Mouse (Mus musculus) CD4-positive, CD25-positive, alpha-beta regulatory T cell, adult 2 months (primary cell): Measurements from ENCODE around the gene Tsga10.
"Not testable (repeated sequence)": the region's sequence is repeated elsewhere in the genome, so short reads cannot be mapped to it uniquely, and the experiment has no call there.

Experiments used
- DNase-seq: peaks from one replicate; pipeline ENCODE4 v3.0.0-alpha.2; 2012; ENCODE audit warnings: low read depth, low spot score

Tsga10 gene

DNA sequence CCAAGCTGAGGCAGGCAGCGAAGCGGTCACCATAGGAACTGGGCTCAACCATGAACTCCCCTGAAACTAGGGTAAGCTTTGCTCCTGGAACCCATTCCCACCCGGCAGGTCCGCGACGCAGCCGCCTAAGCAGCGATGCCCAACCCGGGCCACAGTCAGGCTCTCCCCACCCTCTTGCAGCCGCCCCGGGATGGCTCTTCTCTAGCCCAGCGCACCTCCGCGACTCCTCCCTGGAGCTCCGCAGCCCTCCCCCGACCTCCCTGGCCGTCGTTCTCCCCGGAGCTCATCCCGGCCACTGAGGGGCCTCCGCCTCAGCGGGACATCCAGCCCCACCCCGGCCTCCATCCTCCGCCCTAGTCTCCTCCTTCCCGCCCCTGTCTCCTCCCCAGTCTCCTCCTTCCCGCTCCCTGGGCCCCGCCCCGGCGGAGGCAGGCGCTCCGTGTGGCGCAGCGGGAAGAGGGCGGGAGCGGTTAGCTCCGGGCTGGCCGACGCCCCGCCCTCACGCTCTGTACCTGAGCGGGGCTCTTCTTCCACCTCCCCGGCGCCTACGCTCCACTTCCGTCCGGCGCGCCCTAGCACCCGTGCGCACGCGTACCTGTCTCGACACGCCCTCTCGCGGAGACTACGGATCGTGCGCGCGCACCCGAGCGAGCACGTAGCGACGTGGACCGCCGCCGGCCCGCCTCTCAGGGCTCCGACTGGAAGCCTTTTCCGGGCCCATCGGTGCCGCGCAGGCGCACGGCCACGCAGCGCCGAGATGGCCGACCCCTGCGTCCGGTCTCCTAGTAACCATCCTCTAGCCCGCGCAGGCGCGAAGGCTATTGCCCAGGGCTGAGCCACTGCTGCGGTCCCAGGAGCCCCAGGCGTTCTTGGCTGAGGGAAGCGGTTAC, 1.5 kb downstream of the Tsga10 start:
- DNase-seq = peak; percentile 100

DNA sequence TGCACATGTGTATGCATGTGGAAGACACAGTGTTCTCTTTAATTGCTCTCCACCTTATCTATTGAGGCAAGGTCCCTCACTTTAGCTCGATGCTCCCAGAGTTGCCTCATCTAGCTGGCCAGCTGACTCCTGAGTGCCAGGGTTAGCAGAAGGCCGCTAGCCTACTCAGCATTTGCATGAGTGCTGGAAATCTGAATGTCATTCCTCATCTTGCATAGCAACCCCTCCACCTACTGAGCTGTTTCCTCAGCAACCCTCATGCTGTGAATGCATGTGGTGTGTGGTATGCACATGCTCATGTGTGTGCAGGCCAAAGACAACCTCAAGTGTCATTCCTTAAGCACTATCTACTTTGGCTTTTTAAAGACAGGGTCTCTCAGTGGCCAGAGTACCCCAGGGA, 15.5 kb downstream of the Tsga10 start:
- no peak for DNase-seq

DNA sequence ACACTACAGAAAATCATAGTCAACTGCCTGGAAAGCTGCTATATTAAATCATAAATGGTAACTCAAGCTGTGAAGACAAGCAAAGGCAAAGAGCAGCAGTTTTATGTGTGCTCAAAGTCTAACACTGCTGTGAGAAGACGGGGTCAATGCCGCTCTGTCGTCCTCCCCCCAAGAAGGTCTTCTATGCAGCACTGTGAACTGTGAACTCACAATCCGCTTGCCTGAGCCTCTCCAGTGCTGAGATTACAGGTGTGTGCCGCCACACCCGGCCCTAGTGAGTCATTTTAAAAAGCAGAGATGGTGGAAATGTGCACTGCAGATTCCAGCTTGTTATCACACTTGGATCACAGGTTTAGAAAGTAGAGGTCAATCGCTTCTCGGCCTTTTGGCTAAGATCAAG, 19.4 kb downstream of the Tsga10 start:
- no peak for DNase-seq

DNA sequence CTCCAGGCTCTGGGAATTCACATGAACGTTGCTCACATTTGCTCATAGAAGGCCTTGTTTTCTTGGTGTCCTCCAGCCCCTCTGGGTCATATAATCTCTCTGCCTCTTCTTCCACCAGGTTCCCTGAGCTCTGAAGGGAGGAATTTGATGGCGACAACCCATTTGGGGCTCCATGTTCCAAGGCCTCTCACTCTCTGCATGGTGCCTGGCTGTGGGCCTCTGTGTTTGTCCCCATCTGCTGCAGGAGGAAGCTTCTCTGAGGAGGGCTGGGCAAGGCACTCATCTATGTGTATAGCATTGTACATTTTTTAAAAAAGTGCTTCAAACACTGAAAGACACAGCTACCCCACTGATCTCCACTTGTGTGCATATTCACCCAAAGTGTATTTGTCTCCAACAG, 34.5 kb downstream of the Tsga10 start:
- DNase-seq = no peak

DNA sequence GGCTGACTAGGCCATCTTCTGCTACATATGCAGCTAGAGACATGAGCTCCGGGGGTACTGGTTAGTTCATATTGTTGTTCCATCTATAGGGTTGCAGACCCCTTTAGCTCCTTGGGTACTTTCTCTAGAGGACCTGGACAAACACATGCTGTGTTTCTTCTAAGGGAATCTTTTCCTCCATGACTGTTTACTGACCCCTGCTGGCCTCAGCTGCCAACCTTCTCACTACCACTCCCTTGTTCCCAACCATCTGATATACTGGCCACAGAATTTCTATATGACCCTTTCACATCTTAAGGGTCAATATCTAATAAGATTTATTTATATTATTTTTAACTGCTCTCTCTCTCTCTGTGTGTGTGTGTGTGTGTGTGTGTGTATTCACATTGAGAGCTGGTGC, 63.9 kb downstream of the Tsga10 start:
- DNase-seq = not testable (repeated sequence)

DNA sequence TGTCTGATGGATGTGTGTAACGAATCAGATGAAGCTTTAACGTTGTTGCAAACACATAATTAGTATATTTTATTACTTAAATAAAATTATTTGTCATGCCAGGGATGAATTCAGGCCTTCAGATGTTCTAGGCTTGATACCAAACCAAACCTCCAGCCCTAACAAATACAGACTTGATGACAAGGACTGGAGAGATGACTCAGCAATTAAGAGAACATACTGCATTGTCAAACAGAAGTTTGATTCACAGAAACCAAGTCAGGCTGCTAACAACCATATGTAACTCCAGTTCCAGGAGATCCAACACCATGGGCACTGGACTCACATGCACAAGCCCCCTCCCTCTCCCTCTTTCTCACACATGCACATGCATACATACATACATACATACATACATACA, 65.9 kb downstream of the Tsga10 start:
- DNase-seq = no peak

DNA sequence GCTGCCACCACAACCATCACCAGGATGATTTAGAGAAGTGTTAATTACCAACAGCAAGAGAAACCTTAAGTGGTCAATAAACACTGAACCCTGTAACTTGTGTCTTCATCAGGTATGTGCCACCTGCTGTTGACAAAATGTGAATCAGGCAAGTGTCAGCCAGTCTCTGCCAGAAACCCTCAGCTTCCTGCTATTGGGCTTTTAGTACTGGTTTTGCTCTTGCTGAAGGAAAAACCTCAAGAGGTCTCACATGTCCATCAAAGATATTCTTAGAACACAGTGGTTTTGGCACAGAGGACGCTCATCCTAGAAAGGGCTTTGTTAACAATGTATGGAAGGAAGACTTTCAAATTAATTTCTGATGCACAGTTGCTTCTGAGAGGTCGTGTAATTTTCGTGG, 66.7 kb downstream of the Tsga10 start:
- DNase-seq = no peak

DNA sequence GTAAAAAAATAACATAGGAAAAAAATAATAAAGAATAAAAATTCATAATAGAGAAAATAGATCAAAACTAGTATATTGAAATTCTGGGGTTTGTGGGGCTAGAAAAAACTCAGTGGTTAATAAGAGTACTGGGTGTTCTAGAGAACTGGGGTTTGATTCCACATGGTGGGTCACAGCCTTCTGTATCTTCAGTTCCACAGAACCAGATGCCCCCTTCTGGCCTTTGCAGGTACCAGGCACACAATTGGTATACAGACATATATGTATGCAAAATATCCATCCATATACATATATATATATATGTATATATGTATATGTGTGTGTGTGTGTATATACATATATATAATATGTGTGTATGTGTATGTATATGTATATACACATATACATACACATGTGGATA, 106.8 kb downstream of the Tsga10 start:
- DNase-seq = peak; percentile 2

DNA sequence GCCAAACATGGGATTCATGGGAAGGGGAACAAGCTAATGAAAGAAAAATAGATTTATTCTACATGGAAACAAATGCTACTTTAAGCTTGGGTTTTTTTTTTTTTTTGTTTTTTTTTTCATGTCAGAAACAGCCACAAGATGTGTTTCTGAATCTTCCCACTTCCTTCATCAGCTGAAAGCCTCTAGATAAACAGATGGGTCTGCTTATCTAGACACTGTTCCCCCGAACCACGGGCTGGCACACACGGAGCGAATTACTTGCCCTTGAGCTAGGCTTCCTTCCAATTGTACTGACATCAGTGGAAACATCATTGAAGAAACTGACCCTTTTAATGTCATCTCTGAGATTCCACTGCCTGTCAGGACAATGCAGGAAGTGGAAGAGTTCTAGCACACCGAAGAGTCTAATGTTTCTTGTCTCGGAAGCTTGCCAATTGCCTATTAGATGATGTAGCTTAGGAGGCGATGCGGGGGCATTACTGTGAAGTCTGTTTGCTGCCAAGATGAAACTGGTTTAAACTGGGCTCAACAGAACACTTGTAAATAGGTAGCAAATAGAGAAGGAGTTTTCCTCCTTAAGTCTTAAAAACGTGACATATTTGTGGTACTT, 121.5 kb downstream of the Tsga10 start:
- DNase-seq = no peak

DNA sequence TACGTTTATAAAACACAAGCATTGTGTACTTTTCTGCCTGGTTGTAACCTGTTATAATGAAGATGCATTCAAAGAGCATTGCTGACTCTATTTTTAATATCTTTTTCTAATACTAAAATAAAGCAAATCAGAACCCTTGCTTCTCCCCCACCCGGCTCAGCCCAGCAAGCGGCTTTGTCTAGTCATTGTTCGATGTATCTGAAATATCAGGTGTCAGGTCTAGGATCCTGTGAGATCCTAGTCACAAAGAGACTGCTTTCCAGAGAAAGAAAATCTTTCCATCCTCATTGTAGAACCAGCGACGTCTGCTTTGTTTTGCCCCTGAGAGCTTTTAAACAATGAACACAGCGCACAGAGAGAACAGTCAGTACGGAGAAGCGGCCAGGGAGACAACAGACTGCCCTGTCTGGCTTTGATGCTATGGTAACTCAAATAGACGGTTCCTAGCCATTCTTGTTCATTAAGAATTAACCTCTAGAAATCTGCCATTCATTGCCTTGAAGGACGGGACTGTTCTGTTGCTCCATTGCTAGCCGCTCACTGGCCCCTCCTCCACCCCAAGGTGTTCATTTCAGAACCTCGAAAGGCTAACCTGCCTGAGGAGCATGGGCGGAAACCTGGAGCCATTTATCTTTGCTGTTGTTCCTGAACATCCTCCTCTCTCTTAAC, 123.5 kb downstream of the Tsga10 start:
- no peak for DNase-seq

DNA sequence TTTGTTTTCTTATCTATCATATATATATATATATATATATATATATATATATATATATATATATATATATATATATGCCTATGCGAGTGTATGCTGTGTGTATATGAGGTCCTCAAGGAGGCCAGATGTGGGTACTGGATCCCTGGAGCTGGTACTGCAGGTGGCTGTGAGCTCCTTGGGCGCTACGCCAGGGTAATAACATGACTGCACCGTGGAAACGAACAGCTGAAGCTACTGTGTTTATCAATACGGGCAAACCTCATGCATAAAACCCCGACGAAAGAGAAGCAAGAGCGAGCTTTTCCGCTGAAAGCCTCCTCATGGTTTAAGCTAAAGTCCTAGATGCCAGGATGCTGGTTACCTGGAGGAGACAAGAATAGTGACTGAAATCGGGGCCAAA, 124.1 kb downstream of the Tsga10 start:
- DNase-seq = no peak

DNA sequence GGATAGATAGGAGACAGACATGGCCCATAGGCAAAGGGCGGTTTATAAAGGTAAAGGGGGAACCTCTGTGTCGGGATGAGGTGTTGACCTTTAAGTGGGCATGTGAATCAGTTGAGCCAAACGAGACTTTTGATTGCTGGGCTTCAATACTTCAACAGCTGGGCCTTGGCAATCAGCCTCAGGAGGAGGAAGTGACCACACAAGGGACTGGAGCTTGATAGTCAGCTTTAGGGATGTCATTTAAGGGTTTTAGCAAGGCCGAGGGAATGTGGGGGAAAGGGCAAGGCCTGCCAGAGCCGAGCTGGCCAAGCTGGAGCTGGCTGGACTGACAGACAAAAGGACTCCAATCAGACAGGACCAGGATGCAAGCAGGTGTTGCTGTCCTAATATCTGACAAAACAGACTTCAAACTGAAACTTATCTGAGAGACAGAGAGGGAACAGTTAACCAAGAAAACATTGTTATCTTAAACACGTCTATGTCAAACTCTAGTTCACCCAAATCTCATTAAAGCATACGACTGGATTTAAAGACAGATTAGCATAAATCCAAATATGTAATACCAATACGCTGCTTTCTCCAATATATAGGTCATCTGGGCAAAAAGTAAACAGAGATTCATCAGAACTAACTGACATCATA, 125.9 kb downstream of the Tsga10 start:
- DNase-seq = no peak

DNA sequence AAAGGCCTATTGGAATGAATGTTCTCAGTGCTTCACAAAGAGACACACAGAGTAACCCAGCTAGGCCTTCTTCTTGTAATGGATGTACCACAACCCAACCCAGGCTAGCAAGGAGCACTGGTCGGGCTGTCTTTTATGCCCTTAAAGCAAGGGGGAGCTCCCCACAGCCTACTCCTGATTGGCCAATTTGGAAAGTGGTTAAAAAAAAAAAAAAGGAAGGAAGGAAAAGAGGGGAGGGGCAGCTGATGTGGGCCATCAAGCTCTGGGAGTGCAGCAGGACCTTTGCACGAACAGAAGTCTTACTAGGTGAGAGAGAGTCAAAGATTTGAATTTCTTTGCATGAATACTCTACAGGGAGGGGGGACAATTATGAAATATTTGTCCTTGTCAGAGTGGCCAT, 127.3 kb downstream of the Tsga10 start:
- no peak for DNase-seq

DNA sequence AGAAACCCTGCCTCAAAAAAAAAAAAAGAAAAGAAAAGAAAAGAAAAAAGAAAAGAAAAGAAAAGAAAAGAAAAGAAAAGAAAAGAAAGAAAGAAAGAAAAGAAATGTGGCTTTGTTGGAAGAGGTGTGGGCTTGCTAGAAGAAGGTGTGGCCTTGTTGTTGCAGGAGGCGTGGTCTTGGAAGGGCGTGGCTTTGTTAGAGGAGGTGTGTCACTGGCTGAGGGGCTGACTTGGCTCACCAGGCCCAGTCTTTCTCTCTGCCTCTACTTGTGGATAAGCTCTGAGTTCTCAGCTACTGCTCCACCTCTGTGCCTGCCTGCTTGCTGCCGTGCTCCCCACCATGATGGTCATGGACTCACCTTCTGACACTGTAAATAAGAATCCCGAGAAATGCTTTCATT, 129.2 kb downstream of the Tsga10 start:
- no peak for DNase-seq

DNA sequence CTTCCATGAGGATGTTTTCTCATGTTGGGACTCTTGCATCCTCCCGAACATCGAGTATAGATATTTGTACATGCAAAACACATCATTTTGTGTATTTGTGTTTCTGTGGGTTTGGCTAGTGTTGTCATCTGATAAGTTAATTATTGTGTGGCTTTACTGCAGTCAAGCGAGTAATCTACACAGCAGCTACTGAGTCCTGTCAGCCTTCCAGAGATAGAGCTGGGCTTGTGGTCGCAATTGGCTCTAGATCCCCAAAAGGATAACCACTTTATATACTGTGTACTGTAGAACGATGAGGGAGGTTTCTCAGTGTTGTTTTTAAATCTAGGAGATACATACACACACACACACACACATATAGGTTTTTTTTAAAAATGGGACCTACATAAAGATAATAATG, 130.3 kb downstream of the Tsga10 start:
- no peak for DNase-seq

DNA sequence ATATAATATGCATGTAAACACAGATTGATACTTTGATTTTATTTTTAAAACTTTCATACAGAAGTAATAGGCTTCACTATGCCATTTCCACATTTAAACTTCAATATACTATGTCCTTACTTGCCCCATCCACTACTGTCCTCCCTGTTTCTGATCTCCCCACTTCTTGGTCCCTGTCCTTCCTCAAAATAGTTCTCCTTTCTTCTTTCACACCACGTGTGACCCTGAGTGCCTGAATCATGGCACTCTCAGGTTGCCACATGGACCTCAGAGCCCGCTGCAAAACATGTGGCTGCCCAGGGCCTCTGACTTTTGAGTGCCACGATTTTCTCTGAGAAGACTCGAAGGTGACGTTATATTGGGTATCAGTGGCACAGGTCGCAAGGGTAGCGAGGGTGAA, 131.4 kb downstream of the Tsga10 start:
- no peak for DNase-seq

DNA sequence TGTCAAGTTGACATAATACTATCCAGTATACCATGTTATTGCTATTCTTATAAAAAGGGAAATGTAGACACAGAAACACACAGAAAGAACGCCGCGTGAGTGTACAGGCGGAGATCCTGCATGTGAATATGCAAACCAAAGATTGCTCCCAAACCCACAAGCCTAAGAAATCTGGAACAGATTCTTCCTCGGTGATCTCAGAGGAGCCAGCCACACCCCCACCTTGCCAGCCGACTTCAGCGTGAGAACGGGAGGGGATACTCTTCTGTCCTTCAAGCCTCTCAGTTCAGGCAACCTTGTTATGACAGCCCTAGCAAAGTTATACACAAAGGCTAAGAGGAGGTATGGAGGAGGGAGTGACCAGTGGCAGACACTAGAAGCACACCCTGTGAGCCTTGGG, 136.9 kb downstream of the Tsga10 start:
- DNase-seq = no peak

DNA sequence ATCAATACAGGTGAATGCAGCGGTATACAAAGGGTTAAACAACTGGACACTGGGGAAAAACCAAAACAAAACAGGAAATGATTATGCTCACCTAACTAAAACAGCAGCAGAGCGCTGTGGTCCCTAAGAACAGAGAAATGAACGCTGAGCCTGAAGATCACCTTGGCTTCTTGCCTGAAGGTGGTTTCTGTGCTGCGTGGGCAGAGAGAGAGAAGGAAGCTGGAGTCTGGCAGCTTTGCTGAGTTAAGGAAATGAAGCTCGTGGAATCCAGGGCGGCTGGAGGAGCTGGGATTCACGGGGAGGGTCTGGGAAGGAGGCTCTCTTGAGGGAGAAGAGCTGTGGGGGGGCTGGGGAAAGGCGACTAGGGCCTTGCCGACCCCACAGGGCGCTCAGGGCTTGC, 138.2 kb downstream of the Tsga10 start:
- no peak for DNase-seq

DNA sequence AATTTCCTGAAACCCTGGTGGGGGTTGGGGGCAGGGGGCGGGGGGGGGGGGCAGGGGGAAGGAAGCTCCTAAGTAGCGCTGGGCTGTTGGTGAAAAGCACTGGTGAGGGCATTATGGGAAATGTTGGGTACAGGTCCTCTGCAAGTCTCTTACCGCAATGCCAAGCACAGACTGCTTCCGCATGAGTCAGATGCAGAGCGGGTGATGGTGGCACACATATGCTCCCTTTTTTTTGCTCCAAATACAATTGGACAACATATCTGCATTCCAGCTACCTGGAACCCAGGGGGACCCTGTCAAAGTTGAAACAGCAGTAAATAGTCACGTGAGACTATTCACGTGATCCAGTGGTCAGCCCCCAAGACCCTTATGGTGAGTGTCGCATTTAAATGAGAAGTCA, 139.0 kb downstream of the Tsga10 start:
- no peak for DNase-seq

DNA sequence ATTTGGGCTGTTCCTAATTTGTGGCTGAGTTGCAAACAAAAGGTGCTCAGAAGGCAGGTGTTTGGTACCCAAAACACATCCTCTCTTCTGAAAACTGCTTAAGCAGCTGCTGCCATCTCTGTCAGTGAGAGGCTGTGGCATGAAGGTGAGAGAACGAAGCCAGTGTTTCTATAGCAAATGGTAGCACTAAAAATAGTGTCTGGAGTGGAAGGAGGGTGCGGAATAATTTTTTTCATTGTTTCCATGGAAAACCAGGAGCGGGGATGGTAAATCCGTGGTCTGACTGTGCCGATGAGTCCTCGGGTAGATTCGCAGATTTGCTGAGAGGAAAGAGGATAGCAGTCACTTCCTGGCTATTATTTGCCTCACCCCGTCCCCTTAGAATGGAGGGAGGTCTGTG, 139.8 kb downstream of the Tsga10 start:
- no peak for DNase-seq

DNA sequence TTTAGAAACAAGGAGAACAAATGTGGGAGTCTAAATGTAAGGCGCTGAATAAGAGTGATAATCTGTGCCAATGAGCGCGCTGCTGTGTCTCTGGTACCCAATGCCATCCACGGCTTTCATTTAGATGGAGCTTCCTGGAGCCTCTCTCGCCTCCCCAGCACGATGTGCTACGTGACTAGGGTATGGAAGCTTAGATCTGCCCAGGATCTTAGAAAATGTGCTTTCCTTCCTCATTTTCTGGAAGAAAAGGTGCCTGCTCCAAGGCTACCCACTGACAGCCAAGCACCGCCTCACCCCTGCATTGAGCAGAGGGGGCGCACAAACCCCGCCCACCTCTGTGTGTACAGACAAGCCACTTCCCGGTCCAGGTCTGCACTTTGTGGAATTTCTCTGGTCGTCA, 140.3 kb downstream of the Tsga10 start:
- no peak for DNase-seq

DNA sequence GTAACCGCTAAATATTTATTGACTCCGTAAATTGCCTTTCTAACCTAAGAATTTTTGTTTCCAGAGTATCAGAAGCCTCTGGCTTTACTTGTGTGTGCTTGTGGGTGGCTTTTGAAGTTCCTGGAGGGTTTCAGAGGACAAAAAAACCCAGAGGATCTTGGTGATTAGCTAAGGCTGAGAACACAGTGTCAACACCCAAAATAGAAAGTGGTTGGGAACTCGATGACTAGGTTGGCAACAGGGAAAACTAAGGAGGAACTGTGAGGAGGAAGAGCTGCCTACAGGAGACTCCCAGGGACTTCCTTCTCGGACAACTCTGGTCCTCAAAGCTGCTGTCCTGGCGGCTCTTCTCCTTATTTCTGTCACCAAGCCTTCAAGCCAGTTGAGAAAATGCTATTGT, 145.1 kb downstream of the Tsga10 start:
- DNase-seq = no peak
